Mouse (Mus musculus): ENCODE data around the gene Lrsam1. TPM values are rescaled to one million over a fixed set of nuclear protein-coding genes. Genes with fewer than 3 reads are reported as not detected.
A peak's percentile ranks its signal among the peaks of the same experiment; 100 is the strongest.

Lrsam1 gene
- polyA plus RNA-seq, 2 experiments from 2014 or later, result 4.1 to 4.7 TPM

DNA sequence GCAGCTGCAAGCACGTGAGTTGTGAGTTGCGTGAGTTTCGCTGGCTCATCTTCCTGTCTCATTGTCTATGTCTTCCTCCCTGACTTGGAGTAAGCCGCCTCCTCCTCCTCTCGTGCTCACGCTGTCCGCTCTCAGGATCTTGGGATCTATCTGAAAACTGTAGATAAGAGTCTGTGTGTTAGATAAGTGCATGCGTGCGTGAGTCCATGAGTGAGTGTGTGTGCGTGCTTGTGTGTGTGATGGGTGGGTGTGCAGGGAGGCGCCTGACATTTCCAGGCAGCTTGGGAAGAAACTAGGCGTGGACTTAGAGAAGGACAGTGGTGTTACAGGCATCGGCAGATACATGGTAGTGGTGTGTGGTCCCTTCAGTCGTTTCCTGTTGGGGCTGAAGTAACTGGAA lies 68.9 kb downstream of the Lrsam1 start:
- ATAC-seq, result no peak

DNA sequence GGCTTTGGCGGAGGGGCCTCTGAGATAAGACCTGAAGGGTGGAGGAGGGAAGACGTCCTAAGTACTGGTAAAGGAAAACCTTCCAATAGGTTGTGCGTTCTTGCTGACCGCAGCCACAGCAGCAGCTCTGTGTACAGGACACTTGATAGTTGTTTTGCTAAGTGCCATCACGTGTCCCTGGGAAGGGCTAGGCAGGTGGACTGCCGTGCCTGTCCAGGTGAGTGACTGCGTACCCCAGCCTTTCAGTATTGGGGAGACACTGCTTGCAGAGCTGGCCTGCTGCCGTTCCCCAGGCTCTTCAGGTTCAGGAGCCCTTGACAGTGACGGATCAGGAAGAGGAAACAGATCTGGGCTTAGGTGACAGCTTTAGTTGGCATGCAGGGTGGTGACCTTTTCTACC lies 70.1 kb downstream of the Lrsam1 start:
- ATAC-seq, result no peak

DNA sequence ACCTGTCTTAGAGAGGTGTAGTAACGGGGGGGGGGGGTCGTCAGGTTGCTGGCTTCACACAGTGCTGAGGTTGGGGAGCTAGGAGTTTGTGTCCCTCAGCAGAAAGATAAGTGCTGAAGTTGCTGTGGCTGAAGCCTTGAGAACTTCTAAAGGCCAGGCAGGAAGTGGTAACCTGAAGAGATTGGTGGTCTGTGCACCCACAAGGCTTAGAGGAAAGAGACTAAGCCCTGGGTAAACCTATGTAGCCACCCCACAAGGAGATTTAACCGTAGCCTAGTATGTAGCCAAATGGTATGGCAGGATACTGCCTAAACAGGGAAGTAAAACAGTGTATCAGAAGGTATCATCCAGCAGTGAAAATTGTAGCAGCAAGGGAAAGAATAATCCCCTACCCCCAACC lies 71.1 kb downstream of the Lrsam1 start:
- ATAC-seq, result peak; percentile 65

GRCm38 (mm10) chr2:32888551-32888950 lies 72.9 kb downstream of the Lrsam1 start:
- ATAC-seq, result no peak

GRCm38 (mm10) chr2:32888029-32888428 lies 73.4 kb downstream of the Lrsam1 start:
- ATAC-seq, result no peak

GRCm38 (mm10) chr2:32884745-32885144 lies 76.7 kb downstream of the Lrsam1 start:
- ATAC-seq, result no peak

DNA sequence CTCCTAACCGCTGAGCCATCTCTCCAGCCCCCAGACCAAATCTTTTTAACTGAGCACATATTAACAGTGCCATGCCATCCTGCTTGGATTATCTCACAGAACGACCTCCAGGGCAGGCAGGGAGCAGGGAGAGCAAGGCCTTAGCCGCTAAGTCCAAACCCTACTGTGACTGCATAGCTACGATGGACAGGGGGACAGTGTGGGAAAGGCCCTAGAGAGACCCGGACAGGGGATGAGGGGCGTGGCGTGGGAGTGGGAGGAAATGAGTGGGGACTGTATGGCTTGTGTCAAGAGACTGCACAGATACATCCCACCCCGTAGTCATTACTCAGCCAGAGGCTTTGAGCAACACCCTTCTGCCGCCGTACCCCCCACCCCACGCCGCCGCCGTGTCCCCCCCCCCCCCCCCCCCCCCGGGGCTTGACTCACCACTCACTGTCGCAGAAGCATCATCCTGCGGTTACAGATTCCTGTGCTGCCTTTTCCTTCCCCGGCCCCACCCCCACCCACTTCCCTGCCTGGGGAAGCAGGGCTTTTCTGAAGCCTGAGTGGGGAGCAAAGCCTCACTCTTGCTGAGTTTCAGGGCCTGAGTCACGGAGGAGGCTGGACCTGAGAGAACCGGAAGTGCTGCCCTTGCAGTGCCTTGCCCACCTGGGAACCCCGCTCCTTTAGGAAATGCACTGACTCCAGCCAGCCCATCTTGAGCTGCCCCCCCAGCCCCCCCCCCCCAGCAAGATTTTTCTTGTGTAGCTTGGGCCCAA lies 79.0 kb downstream of the Lrsam1 start:
- peak; percentile 40 for ATAC-seq

DNA sequence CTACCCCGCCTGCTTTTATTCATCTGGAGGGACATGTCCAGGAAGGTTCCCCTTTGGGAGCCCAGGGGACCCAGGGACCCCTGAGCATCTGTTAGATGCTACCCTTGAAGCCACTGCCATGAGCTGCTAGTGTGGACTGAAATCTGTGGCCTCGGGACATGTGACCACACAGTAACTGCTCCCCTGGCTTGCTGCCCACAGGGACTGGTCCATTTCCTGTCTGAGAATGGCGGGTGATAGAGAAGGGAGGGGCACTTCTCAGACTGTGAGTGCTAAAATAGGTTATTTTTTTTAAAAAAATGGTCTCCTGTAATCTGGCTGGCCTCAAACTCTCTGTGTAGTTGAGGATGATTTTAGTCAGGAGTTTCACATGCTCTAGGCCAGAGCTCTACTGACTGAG lies 79.7 kb downstream of the Lrsam1 start:
- peak; percentile 70 for ATAC-seq

DNA sequence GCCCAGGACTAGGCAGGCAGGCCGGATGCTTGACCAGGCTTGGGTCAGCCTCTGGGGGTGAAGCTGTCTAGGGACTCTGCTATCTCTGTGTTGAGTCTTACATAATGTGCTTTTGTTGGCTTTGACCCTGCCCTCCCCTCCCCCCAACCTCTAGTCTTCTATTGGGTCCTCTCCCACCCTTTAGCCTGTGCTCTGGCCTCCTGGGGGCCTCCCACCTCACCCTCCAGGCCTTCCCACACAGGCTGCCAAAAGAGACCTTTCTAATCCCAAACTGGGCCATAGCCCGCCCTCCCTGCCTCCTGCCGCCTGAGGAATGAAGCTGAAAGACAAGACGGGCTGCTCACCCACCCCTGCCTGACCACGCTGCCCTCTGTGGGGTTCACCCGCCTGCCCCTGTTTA lies 80.4 kb downstream of the Lrsam1 start:
- no peak for ATAC-seq

GRCm38 (mm10) chr2:32879593-32879992 lies 81.8 kb downstream of the Lrsam1 start:
- ATAC-seq, result no peak

GRCm38 (mm10) chr2:32878396-32878795 lies 83.0 kb downstream of the Lrsam1 start:
- no peak for ATAC-seq

DNA sequence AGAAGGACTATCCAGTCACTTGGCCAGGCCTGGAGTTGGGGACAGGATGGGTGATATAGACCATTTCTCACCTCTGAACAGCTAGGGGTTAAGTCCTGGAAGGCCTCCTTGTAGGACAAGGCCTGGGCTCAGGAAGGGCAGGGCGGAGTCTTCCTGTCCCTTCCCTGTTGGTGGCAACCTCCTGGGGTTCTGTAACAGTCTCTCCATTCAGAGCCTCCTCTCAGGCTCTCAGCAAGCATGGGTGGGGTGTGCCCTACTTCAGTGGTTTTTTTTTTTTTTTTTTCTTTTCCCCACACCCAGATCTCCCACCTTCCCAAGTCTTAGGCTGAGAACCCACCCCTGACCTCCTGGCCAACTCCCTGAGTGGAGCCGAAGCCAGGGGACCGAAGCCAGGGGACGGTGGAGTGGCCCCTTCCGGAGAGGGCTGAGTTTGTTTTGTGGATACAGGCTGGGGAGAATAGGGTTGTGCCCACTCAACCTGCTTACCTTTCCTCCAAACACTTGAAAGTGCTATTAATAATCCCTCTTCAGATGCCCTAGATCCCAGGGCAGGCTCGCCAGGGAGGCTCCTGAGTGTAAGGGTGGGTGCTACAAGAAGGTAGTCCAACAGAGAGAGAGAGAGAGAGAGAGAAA lies 83.5 kb downstream of the Lrsam1 start:
- no peak for ATAC-seq

- ATAC-seq, result no peak
Measured at GRCm38 (mm10) chr2:32877303-32877702, 84.1 kb downstream of the Lrsam1 start.

DNA sequence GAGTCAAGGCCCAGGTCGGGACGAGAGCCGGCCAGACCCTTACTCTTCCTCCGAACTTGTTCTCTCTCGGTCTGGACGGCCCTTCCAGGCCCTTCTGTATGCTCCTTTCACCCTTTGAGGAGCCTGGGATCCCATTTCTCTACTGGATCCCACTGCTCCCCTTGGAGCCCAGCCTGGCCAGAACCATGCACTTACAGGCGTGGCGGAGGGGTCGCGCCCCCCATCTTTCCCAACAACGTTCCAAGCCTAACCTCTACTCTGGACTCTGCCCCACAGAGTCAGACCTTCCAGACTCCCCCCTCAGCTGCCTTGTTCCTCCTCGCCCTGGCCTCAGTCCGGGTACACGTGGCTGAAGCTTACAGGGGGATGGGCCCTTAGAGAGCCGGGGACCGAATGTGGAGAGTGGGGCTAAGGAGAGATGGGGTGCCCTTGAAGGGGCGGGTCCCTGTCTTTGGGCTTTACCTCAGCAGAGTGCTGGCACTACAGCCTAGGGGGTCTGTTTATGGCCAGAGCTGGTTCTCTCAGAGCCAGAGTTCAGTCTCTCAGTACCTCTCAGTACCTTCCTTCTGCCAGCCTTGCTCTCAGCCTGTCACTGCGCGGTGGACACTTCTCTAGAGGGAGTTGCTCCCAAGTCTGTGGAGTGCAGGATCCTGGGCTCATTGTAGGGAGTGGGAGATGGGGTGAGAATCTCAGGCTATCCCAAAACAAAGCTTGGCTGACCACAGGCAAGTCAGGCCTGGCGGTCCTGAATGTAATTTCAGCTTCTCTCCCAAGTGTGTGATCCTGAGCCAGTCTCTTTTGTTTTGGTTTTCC lies 84.7 kb downstream of the Lrsam1 start:
- no peak for ATAC-seq

DNA sequence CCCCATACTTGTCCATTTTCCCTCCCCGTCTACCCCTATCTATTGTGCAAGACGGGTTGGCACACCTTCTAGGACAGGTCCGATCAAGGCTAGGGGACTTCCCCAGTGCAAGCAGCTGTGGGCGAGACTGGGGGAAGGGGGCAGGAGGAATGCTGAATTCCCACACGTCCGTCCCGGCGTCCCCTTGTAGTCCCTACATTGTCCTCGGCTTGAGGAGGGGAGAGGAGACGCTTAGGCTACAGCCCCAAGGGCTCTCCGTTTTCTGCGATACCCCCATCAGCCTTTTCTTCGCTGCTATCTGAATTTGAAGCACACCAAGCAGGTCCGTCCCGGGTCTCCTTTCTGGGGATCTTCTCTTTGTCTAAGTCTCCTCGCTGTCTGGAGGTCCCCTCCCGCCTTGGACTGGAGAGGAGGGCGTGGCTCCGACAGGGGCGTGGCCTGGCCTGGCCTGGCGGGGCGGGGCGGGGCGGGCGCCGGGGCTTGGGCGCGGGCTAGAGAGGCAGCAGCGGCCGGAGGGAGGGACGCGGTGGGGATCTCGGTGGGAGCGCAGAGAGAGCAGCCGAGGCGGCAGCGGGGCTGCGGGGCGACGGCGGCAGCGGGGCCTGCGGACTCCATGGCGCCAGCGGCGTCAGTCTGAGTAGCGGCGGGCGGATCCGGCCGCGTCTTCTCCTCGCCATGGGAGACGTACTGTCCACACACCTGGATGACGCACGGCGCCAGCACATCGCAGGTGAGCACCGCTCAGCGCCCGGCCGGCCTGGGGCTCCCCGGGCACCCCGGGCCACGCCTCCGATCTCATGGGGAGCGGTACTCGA lies 85.5 kb downstream of the Lrsam1 start, which contains the start of gene Fam129b:
TSS of gene Fam129b (plus strand) at position 440 of the 815 bp plus-strand sequence.
- ATAC-seq, result peak; percentile 66

Other genes with a start within 250 kb of the Lrsam1 start
- 10 to 100 TPM; 26.2 to 26.4 TPM for gene Cdk9, start 248.5 kb downstream of the Lrsam1 start, polyA plus RNA-seq (2017; shearing (Covaris generic))
- 10 to 100 TPM; 62.2 to 84.6 TPM for gene Sh2d3c, start 240.6 kb downstream of the Lrsam1 start, polyA plus RNA-seq (2017; shearing (Covaris generic))
- under 1 TPM in 1 of 2 experiments, not detected in 1; 0.99 TPM for gene 6330409D20Rik, start 220.6 kb downstream of the Lrsam1 start, polyA plus RNA-seq (2017; shearing (Covaris generic))
- 10 to 100 TPM; 58.9 to 62.2 TPM for gene Tor2a, start 204.4 kb downstream of the Lrsam1 start, polyA plus RNA-seq (2017; shearing (Covaris generic))
- gene Ttc16, start 186.0 kb downstream of the Lrsam1 start, polyA plus RNA-seq (2017; shearing (Covaris generic)), result under 1 TPM; 0.61 to 0.65 TPM
- gene Ptrh1, start 185.8 kb downstream of the Lrsam1 start, polyA plus RNA-seq (2017; shearing (Covaris generic)), result 1 to 10 TPM; 4.9 to 6.3 TPM
- not detected for gene Cfap157, start 177.2 kb downstream of the Lrsam1 start, polyA plus RNA-seq (2017; shearing (Covaris generic))
- gene Stxbp1, start 114.4 kb downstream of the Lrsam1 start, polyA plus RNA-seq (2017; shearing (Covaris generic)), result 1 to 10 TPM; 2.4 to 2.9 TPM
- 1 to 10 TPM; 1.3 to 2.1 TPM for gene Fam129b, start 85.5 kb downstream of the Lrsam1 start, polyA plus RNA-seq (2017; shearing (Covaris generic))
- 100 to 1,000 TPM in 1 of 2 experiments, 10 to 100 TPM in 1; 52.9 to 648 TPM for gene Rpl12, start 55 bp downstream of the Lrsam1 start, polyA plus RNA-seq (2017; shearing (Covaris generic))
- gene Slc2a8, start 20.5 kb upstream of the Lrsam1 start, polyA plus RNA-seq (2017; shearing (Covaris generic)), result 1 to 10 TPM; 2.3 to 2.9 TPM
- under 1 TPM in 1 of 2 experiments, not detected in 1; 0.22 TPM for gene Garnl3, start 170.0 kb upstream of the Lrsam1 start, polyA plus RNA-seq (2017; shearing (Covaris generic))